Mouse (Mus musculus): ENCODE results near the gene Olfr859. TPM values are rescaled to one million over a fixed set of nuclear protein-coding genes. Genes with fewer than 3 reads are reported as not detected.
"Not testable (repeated sequence)": the region's sequence is repeated elsewhere in the genome, so short reads cannot be mapped to it uniquely, and the experiment has no call there.

The Olfr859 gene
- not detected for polyA plus RNA-seq (2017; shearing (Covaris generic))

DNA sequence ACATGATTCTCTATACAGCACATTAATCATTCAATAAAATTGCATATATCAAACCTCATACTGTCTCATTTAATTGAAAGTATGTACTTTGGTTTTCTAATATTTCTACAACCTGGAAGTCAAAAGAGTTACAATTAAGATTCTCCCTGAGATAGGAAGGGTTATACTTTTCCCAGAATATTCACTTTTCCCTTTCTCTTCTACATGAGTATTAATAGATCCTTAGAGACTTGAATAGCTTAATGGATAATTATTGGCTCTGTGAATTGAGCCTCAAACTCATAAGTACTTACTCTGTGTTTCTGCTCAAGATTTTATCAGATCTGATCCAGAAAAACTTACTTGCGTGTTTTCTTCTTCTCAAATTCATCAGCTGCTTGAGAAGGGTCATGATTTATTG, at the start of gene Olfr859:
Gene Olfr859 (plus strand): TSS at position 301 of the 400 bp plus-strand sequence.
- ATAC-seq: not testable (repeated sequence)

DNA sequence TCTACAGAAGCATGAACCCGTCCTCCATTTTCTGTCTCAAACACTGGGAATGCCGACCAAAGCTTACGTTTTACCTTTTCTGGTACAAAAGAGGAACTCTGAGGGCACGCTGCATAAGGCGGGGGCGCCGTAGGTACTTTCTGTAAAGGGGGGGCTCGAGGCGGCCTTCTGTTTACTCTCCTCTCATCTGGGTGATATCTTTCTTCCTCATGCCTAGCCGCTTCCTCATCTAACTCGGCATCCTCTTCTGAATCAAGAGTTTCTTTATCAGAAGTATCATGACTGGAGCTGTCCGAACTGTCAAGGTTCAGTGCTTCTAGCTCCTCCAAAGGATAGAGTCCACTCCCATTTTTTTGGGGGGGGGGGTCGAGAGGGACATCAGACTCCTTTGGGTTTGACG, 35.6 kb upstream of the Olfr859 start:
- ATAC-seq: no peak

DNA sequence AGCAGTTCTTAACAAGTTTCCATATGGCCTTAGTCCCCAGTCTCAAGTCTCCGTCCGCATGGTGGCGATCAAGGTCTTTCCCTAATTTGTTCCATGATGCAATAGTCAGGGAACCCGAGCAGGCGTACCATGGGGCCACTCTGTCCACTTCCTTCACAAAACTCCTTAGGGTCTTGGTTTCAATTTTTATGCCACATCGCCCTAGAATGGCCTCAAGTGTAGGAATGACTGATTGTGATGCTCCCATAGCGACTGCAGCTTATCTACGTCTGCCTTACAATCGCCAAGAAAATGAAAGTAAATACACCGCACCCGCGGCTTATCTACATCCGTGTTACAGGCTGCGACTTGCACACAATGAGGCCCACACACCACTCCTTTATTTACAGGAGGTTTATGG, 35.0 kb upstream of the Olfr859 start:
- no peak for ATAC-seq

DNA sequence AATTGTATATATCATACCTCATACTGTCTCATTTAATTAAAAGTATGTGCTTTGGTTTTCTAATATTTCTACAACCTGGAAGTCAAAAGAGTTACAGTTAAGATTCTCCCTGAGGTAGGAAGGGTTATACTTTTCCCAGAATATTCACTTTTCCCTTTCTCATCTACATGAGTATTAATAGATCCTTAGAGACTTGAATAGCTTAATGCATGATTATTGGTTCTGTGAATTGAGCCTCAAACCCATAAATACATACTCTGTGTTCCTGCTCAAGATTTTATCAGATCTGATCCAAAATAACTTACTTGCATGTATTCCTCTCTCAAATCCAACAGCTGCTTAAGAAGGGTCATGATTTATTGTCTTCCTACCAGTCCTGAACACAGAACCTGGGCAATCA, 24.7 kb upstream of the Olfr859 start, which contains the start of gene Olfr58:
Gene Olfr58 (plus strand): TSS at position 301 of the 400 bp plus-strand sequence.
- no peak for ATAC-seq

DNA sequence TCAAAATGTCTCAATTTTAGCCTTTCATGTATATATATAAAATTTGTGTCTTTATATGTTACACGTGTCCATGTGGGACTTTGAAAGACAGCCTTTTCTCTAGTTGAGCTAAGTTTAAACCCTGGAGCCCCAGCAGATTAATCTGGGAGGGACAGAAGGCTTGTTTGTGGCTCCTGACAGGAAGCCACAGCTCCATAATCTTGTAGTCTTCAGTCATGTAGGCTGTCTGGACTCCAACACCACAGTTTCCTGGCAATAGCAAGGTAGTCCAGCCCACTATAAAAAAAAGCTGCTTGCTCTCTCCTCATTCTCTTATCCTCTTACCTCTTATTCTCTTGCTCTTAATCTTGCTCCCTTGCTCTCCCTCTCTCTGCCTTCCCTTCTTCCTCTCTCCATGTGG, 1.7 kb upstream of the Olfr859 start:
- ATAC-seq: no peak

DNA sequence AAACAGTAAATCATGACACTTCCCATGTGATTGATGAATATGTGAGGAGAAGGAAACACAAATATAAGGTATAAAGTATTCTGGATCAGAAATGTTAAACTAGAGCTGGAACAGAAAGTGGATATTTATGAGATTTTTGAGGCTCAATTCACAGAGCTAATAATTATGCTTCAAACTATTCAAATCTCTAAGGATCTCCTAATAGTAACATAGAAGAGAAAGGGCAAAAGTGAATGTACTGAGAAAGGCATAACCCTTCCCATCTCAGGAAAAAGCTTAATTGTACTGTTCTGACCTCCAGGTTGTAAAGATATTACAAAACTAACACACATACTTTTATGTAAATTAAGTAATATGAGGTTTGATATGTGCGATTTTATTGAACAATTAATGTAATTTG, 44.9 kb downstream of the Olfr859 start, which contains the start of gene Olfr860:
Gene Olfr860 (minus strand): TSS at position 101 of the 400 bp plus-strand sequence.
- ATAC-seq: no peak

Other genes starting within 250 kb of the Olfr859 start
- gene Olfr854, start 237.5 kb upstream of the Olfr859 start, polyA plus RNA-seq (2017; shearing (Covaris generic)): not detected
- gene Olfr855, start 222.3 kb upstream of the Olfr859 start, polyA plus RNA-seq (2017; shearing (Covaris generic)): not detected
- gene Zfp317, start 182.8 kb upstream of the Olfr859 start, polyA plus RNA-seq (2017; shearing (Covaris generic)): 10 to 100 TPM; 31.0 to 39.7 (median 36.9) TPM
- not detected for gene Olfr857, start 95.5 kb upstream of the Olfr859 start, polyA plus RNA-seq (2017; shearing (Covaris generic))
- gene Olfr58, start 24.6 kb upstream of the Olfr859 start, polyA plus RNA-seq (2017; shearing (Covaris generic)): not detected
- gene Olfr860, start 44.8 kb downstream of the Olfr859 start, polyA plus RNA-seq (2017; shearing (Covaris generic)): not detected
- gene Olfr862, start 83.1 kb downstream of the Olfr859 start, polyA plus RNA-seq (2017; shearing (Covaris generic)): under 1 TPM in 1 of 3 experiments, not detected in 2; 0.24 TPM
- 1 to 10 TPM; 1.5 to 2.4 (median 1.9) TPM for gene Olfr77, start 112.0 kb downstream of the Olfr859 start, polyA plus RNA-seq (2017; shearing (Covaris generic))
- not detected for gene Olfr866, start 223.1 kb downstream of the Olfr859 start, polyA plus RNA-seq (2017; shearing (Covaris generic))

Data from inflammation-experienced regulatory T-cells, adult 6 months (primary cell).